Mouse (Mus musculus): Measurements from ENCODE around the gene Cd9. TPM values are rescaled to one million over a fixed set of nuclear protein-coding genes. Genes with fewer than 3 reads are reported as not detected.
"Not testable (repeated sequence)": the region's sequence is repeated elsewhere in the genome, so short reads cannot be mapped to it uniquely, and the experiment has no call there.

Cd9 gene
- polyA plus RNA-seq, 1 experiment from 2014 or later, result 298 TPM

- DNase-seq (ENCODE audit: low read depth, low spot score) (no peak), ATAC-seq (peak; percentile 14)
- ChIA-PET POLR2A (no interaction called here), CTCF (interaction anchor here (2.2 kb wide), 1 partner anchor 72 kb away, joined by 5 read pairs; no protein-coding TSS in a partner anchor)
- in situ Hi-C loops (cut with MboI; ENCODE audit: low pct_unique_long_range_greater_than_20kb), result loop anchor here (5.0 kb wide), 1 partner anchor 104 kb away; no protein-coding TSS in a partner anchor
- no peak for TF ChIP-seq CTCF (IDR thresholded peaks at IDR 0.05)
- no peaks in the 10 kb centered on the region for H3K27me3 ChIP-seq
Measured at GRCm38 (mm10) chr6:125498062-125498461, 3.5 kb upstream of the Cd9 start.

GRCm38 (mm10) chr6:125496417-125496816 is 1.8 kb upstream of the Cd9 start:
- in situ Hi-C loops (cut with MboI; ENCODE audit: low pct_unique_long_range_greater_than_20kb), result loop anchor here (5.0 kb wide), 1 partner anchor 106 kb away; no protein-coding TSS in a partner anchor
- POLR2A ChIA-PET, result no interaction called here
- H3K27me3 ChIP-seq, result no peaks in the 10 kb centered on the region
- no peak for TF ChIP-seq CTCF (IDR thresholded peaks at IDR 0.05)
- ATAC-seq (no peak), DNase-seq (ENCODE audit: low read depth, low spot score) (no peak)
- CTCF ChIA-PET, result interaction anchor here (1.3 to 2.2 kb wide), 4 partner anchors 15 to 106 kb away, joined by 3 to 10 read pairs (median 4); no protein-coding TSS in a partner anchor

GRCm38 (mm10) chr6:125495361-125495760 is 770 bp upstream of the Cd9 start:
- CTCF ChIA-PET, result interaction anchor here (1.9 kb wide), 1 partner anchor 14 kb away, joined by 10 read pairs; no protein-coding TSS in a partner anchor
- DNase-seq (ENCODE audit: low read depth, low spot score), result no peak
- no peaks in the 10 kb centered on the region for H3K27me3 ChIP-seq
- in situ Hi-C loops (cut with MboI; ENCODE audit: low pct_unique_long_range_greater_than_20kb), result loop anchor here (5.0 kb wide), 1 partner anchor 107 kb away; no protein-coding TSS in a partner anchor
- no peak for ATAC-seq
- no peak for TF ChIP-seq CTCF (IDR thresholded peaks at IDR 0.05)
- POLR2A ChIA-PET, result interaction anchor here (0.7 to 0.9 kb wide), 2 partner anchors 12 to 26 kb away, joined by 3 read pairs; no protein-coding TSS in a partner anchor

- in situ Hi-C loops (cut with MboI; ENCODE audit: low pct_unique_long_range_greater_than_20kb), result no loop called here
Measured at GRCm38 (mm10) chr6:125493147-125493546, 1.4 kb downstream of the Cd9 start.

GRCm38 (mm10) chr6:125492664-125493063 is 1.9 kb downstream of the Cd9 start:
- no peak for TF ChIP-seq CTCF (IDR thresholded peaks at IDR 0.05)
- DNase-seq (ENCODE audit: low read depth, low spot score) (no peak), ATAC-seq (no peak)
- ChIA-PET POLR2A (interaction anchor here (1.3 to 2.3 kb wide), 2 partner anchors 8 to 10 kb away, joined by 4 to 10 read pairs; no protein-coding TSS in a partner anchor), CTCF (interaction anchor here (1.0 to 1.8 kb wide), 3 partner anchors 10 to 106 kb away, joined by 3 to 4 read pairs (median 3); no protein-coding TSS in a partner anchor)
- in situ Hi-C loops (cut with MboI; ENCODE audit: low pct_unique_long_range_greater_than_20kb), result no loop called here
- no peaks in the 10 kb centered on the region for H3K27me3 ChIP-seq

More at GRCm38 (mm10) chr6:125493147-125493546, 1.4 kb downstream of the Cd9 start:
- ATAC-seq (no peak), DNase-seq (ENCODE audit: low read depth, low spot score) (no peak)
- ChIA-PET POLR2A (interaction anchor here (0.6 to 2.3 kb wide), 4 partner anchors 8 to 1835 kb away, joined by 4 to 10 read pairs (median 4); no protein-coding TSS in a partner anchor), CTCF (interaction anchor here (1.0 to 1.8 kb wide), 3 partner anchors 11 to 106 kb away, joined by 3 to 4 read pairs (median 3); no protein-coding TSS in a partner anchor)
- no peak for TF ChIP-seq CTCF (IDR thresholded peaks at IDR 0.05)
- no peaks in the 10 kb centered on the region for H3K27me3 ChIP-seq

GRCm38 (mm10) chr6:125492033-125492432 is 2.6 kb downstream of the Cd9 start:
- in situ Hi-C loops (cut with MboI; ENCODE audit: low pct_unique_long_range_greater_than_20kb), result no loop called here
- ATAC-seq (no peak), DNase-seq (ENCODE audit: low read depth, low spot score) (no peak)
- CTCF ChIA-PET, result no interaction called here
- no peaks in the 10 kb centered on the region for H3K27me3 ChIP-seq
- POLR2A ChIA-PET, result interaction anchor here (1.0 to 2.3 kb wide), 2 partner anchors 10 to 13 kb away, joined by 3 to 10 read pairs; no protein-coding TSS in a partner anchor
- TF ChIP-seq CTCF (IDR thresholded peaks at IDR 0.05), result no peak

GRCm38 (mm10) chr6:125491393-125491792 is 3.2 kb downstream of the Cd9 start:
- ATAC-seq (no peak), DNase-seq (ENCODE audit: low read depth, low spot score) (no peak)
- TF ChIP-seq CTCF (IDR thresholded peaks at IDR 0.05), result no peak
- in situ Hi-C loops (cut with MboI; ENCODE audit: low pct_unique_long_range_greater_than_20kb), result no loop called here
- H3K27me3 ChIP-seq, result no peaks in the 10 kb centered on the region
- ChIA-PET CTCF (no interaction called here), POLR2A (interaction anchor here (1.0 kb wide), 1 partner anchor 13 kb away, joined by 3 read pairs; no protein-coding TSS in a partner anchor)

- no peak for ATAC-seq
- ChIA-PET POLR2A (interaction anchor here (1.0 kb wide), 1 partner anchor 64 kb away, joined by 3 read pairs; no protein-coding TSS in a partner anchor), CTCF (interaction anchor here (1.4 to 1.7 kb wide), 2 partner anchors 65 to 67 kb away, joined by 4 to 5 read pairs; no protein-coding TSS in a partner anchor)
- no peak for DNase-seq (ENCODE audit: low read depth, low spot score)
- no peak for TF ChIP-seq CTCF (IDR thresholded peaks at IDR 0.05)
- no peaks in the 10 kb centered on the region for H3K27me3 ChIP-seq
- in situ Hi-C loops (cut with MboI; ENCODE audit: low pct_unique_long_range_greater_than_20kb), result no loop called here
Measured at GRCm38 (mm10) chr6:125489881-125490559, 4.6 kb downstream of the Cd9 start.

- in situ Hi-C loops (cut with MboI; ENCODE audit: low pct_unique_long_range_greater_than_20kb), result no loop called here
- ChIA-PET CTCF (no interaction called here), POLR2A (interaction anchor here (1.0 kb wide), 1 partner anchor 8 kb away, joined by 4 read pairs; no protein-coding TSS in a partner anchor)
- no peaks in the 10 kb centered on the region for H3K27me3 ChIP-seq
- TF ChIP-seq CTCF (IDR thresholded peaks at IDR 0.05), result no peak
- ATAC-seq (no peak), DNase-seq (ENCODE audit: low read depth, low spot score) (no peak)
Measured at GRCm38 (mm10) chr6:125485589-125485988, 9.0 kb downstream of the Cd9 start.

GRCm38 (mm10) chr6:125484721-125485120 is 9.9 kb downstream of the Cd9 start:
- DNase-seq (ENCODE audit: low read depth, low spot score) (no peak), ATAC-seq (no peak)
- ChIA-PET POLR2A (interaction anchor here (1.0 kb wide), 1 partner anchor 9 kb away, joined by 4 read pairs; no protein-coding TSS in a partner anchor), CTCF (no interaction called here)
- no peak for TF ChIP-seq CTCF (IDR thresholded peaks at IDR 0.05)
- in situ Hi-C loops (cut with MboI; ENCODE audit: low pct_unique_long_range_greater_than_20kb), result loop anchor here (5.0 kb wide), 1 partner anchor 57 kb away; no protein-coding TSS in a partner anchor
- H3K27me3 ChIP-seq, result no peaks in the 10 kb centered on the region

GRCm38 (mm10) chr6:125484313-125484660 is 10.3 kb downstream of the Cd9 start:
- ATAC-seq; CTCF ChIA-PET; DNase-seq (ENCODE audit: low read depth, low spot score); H3K27me3 ChIP-seq: not testable (repeated sequence)
- in situ Hi-C loops (cut with MboI; ENCODE audit: low pct_unique_long_range_greater_than_20kb), result loop anchor here (5.0 kb wide), 1 partner anchor 57 kb away; no protein-coding TSS in a partner anchor
- POLR2A ChIA-PET, result interaction anchor here (1.0 kb wide), 1 partner anchor 9 kb away, joined by 4 read pairs; no protein-coding TSS in a partner anchor

Measured in Patski (cell line).